Mouse (Mus musculus): Measurements from ENCODE around the gene Lamc3. TPM values are rescaled to one million over a fixed set of nuclear protein-coding genes. Genes with fewer than 3 reads are reported as not detected.

Gene Lamc3
- polyA plus RNA-seq, 1 experiment: 0.02 TPM

DNA sequence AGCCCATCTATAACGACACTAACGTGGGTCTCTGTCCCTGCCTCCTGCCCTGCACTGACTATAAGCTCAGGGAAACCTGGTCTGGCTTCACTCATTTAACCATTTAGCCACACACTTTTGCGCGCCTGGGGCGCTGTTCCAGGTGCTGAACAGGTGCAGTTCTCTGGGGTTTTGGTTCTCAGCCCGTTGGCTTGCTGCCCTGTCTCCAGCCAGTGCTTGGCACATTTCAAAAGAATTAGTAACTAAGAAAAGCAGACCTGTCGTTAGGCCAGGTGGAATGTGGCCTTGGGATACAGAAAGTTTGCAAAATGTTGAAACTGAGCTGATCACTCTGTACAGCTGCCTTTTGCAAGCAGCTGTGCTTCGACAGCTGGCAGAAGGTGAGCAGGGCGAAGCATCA lies 37.7 kb downstream of the Lamc3 start:
- peaks cover 51% of the 10 kb centered on the region for H3K27me3 ChIP-seq (ENCODE audit: control insufficient read depth, insufficient read depth, insufficient read length)
- no peak overlapping the region for H3ac ChIP-seq (ENCODE audit: control insufficient read depth, insufficient read length, low read depth)
- no peak overlapping the region for H3K4me3 ChIP-seq (ENCODE audit: insufficient read depth, poor library complexity, severe bottlenecking)
- TF ChIP-seq FOSL1 (IDR thresholded peaks at IDR 0.05; ENCODE audit: insufficient read depth, low read length, poor library complexity, severe bottlenecking) (no peak), MYOD1 (IDR thresholded peaks at IDR 0.05; ENCODE audit: control insufficient read depth, insufficient read length, low read depth) (no peak), CTCF (IDR thresholded peaks at IDR 0.05; ENCODE audit: control insufficient read depth, insufficient read depth, insufficient read length) (no peak), MYOG (IDR thresholded peaks at IDR 0.05; ENCODE audit: control insufficient read depth, extremely low read depth, insufficient read length) (no peak), MAX (IDR thresholded peaks at IDR 0.05) (no peak), CEBPB (IDR thresholded peaks at IDR 0.05; ENCODE audit: low read depth) (no peak), USF1 (IDR thresholded peaks at IDR 0.05; ENCODE audit: low read depth) (no peak)
- no peaks in the 10 kb centered on the region for H3K79me2 ChIP-seq (ENCODE audit: control insufficient read depth, insufficient read depth)
- H3K36me3 ChIP-seq (ENCODE audit: control insufficient read depth, insufficient read depth): no peaks in the 10 kb centered on the region
- H3K79me3 ChIP-seq (ENCODE audit: low read depth): no peaks in the 10 kb centered on the region

GRCm38 (mm10) chr2:31925936-31926335 lies 38.8 kb downstream of the Lamc3 start:
- Histone ChIP-seq H3K27me3 (ENCODE audit: control insufficient read depth, insufficient read depth, insufficient read length) (peaks cover 42% of the 10 kb centered on the region), H3ac (ENCODE audit: control insufficient read depth, insufficient read length, low read depth) (no peak overlapping the region), H3K79me2 (ENCODE audit: control insufficient read depth, insufficient read depth) (no peaks in the 10 kb centered on the region), H3K36me3 (ENCODE audit: control insufficient read depth, insufficient read depth) (no peaks in the 10 kb centered on the region), H3K4me3 (ENCODE audit: insufficient read depth, poor library complexity, severe bottlenecking) (no peak overlapping the region), H3K79me3 (ENCODE audit: low read depth) (no peaks in the 10 kb centered on the region)
- TF ChIP-seq MYOG (IDR thresholded peaks at IDR 0.05; ENCODE audit: control insufficient read depth, extremely low read depth, insufficient read length) (no peak), USF1 (IDR thresholded peaks at IDR 0.05; ENCODE audit: low read depth) (no peak), CEBPB (IDR thresholded peaks at IDR 0.05; ENCODE audit: low read depth) (no peak), CTCF (IDR thresholded peaks at IDR 0.05; ENCODE audit: control insufficient read depth, insufficient read depth, insufficient read length) (no peak), MAX (IDR thresholded peaks at IDR 0.05) (no peak), FOSL1 (IDR thresholded peaks at IDR 0.05; ENCODE audit: insufficient read depth, low read length, poor library complexity, severe bottlenecking) (no peak), MYOD1 (IDR thresholded peaks at IDR 0.05; ENCODE audit: control insufficient read depth, insufficient read length, low read depth) (no peak)

DNA sequence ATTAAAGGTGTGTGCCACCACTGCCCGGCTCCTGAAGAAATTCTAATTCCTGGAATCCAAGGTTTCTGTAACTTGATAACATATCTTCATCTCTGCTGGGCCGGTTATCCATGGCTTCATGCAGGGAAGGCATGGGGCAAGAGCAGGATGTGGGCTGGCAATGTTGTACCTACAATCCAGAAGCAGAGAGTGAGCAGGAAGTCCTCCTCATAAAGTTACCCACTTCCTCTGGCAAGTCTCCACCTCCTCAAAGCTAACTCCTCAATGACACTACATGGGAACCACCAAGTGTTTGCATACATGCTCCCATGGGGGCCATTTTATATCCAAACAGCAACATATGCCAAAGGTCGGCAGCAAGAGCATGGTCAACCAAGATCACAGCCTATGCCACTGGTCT lies 42.6 kb downstream of the Lamc3 start:
- no peak overlapping the region for H3ac ChIP-seq (ENCODE audit: control insufficient read depth, insufficient read length, low read depth)
- H3K79me3 ChIP-seq (ENCODE audit: low read depth): no peaks in the 10 kb centered on the region
- no peak for TF ChIP-seq USF1 (IDR thresholded peaks at IDR 0.05; ENCODE audit: low read depth)
- TF ChIP-seq CTCF (IDR thresholded peaks at IDR 0.05; ENCODE audit: control insufficient read depth, insufficient read depth, insufficient read length): no peak
- no peak for TF ChIP-seq MAX (IDR thresholded peaks at IDR 0.05)
- TF ChIP-seq MYOD1 (IDR thresholded peaks at IDR 0.05; ENCODE audit: control insufficient read depth, insufficient read length, low read depth): no peak
- no peak for TF ChIP-seq MYOG (IDR thresholded peaks at IDR 0.05; ENCODE audit: control insufficient read depth, extremely low read depth, insufficient read length)
- TF ChIP-seq FOSL1 (IDR thresholded peaks at IDR 0.05; ENCODE audit: insufficient read depth, low read length, poor library complexity, severe bottlenecking): no peak
- no peak for TF ChIP-seq CEBPB (IDR thresholded peaks at IDR 0.05; ENCODE audit: low read depth)
- H3K36me3 ChIP-seq (ENCODE audit: control insufficient read depth, insufficient read depth): no peaks in the 10 kb centered on the region
- no peak overlapping the region for H3K4me3 ChIP-seq (ENCODE audit: insufficient read depth, poor library complexity, severe bottlenecking)
- H3K27me3 ChIP-seq (ENCODE audit: control insufficient read depth, insufficient read depth, insufficient read length): peaks cover 5% of the 10 kb centered on the region
- H3K79me2 ChIP-seq (ENCODE audit: control insufficient read depth, insufficient read depth): no peaks in the 10 kb centered on the region

DNA sequence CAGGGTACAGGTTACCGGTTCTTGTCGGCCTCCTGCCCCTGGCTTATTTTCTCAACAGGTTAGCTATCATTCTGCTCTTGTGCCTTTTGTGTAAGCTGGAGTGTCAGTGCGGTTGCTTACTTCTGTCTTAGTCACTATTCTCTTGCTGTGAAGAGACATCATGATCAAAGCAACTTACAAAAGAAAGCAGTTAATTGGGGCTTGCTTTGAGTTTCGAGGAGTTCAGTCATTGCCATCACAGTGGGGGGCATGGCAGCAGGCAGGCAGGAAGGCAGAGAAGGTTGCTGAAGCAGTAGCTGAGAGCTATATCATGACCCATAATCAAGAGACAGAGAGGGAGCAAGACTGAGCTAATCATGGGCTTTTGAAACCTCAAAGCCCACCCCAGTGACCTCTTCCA lies 47.5 kb downstream of the Lamc3 start:
- TF ChIP-seq USF1 (IDR thresholded peaks at IDR 0.05; ENCODE audit: low read depth): no peak
- no peak for TF ChIP-seq MYOD1 (IDR thresholded peaks at IDR 0.05; ENCODE audit: control insufficient read depth, insufficient read length, low read depth)
- no peak for TF ChIP-seq MYOG (IDR thresholded peaks at IDR 0.05; ENCODE audit: control insufficient read depth, extremely low read depth, insufficient read length)
- TF ChIP-seq MAX (IDR thresholded peaks at IDR 0.05): no peak
- no peak for TF ChIP-seq CEBPB (IDR thresholded peaks at IDR 0.05; ENCODE audit: low read depth)
- no peak for TF ChIP-seq FOSL1 (IDR thresholded peaks at IDR 0.05; ENCODE audit: insufficient read depth, low read length, poor library complexity, severe bottlenecking)
- no peak for TF ChIP-seq CTCF (IDR thresholded peaks at IDR 0.05; ENCODE audit: control insufficient read depth, insufficient read depth, insufficient read length)
- no peaks in the 10 kb centered on the region for H3K36me3 ChIP-seq (ENCODE audit: control insufficient read depth, insufficient read depth)
- no peak overlapping the region for H3ac ChIP-seq (ENCODE audit: control insufficient read depth, insufficient read length, low read depth)
- H3K4me3 ChIP-seq (ENCODE audit: insufficient read depth, poor library complexity, severe bottlenecking): no peak overlapping the region
- no peaks in the 10 kb centered on the region for H3K79me3 ChIP-seq (ENCODE audit: low read depth)
- H3K27me3 ChIP-seq (ENCODE audit: control insufficient read depth, insufficient read depth, insufficient read length): no peaks in the 10 kb centered on the region
- H3K79me2 ChIP-seq (ENCODE audit: control insufficient read depth, insufficient read depth): no peaks in the 10 kb centered on the region

DNA sequence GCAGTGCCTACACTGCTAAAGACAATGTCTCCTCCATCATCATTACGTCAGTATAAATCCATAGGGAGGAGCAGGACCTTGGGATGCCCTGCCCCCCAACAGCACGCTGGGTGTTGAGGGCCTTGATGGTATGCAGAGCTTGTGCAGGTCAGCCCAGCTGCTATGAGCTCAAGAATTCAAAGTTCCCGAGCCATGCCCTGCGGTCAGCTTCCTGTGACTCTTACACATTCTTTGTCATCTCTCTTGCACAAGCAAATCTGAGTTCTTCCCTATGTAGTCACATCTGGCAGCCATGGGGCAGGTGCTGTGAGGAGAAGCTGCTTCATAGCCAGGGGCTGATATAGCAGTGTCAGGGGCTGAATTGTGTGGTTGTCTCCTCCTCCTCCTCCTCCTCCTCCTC lies 48.0 kb downstream of the Lamc3 start:
- TF ChIP-seq CTCF (IDR thresholded peaks at IDR 0.05; ENCODE audit: control insufficient read depth, insufficient read depth, insufficient read length) (no peak), MAX (IDR thresholded peaks at IDR 0.05) (peak; percentile 91), FOSL1 (IDR thresholded peaks at IDR 0.05; ENCODE audit: insufficient read depth, low read length, poor library complexity, severe bottlenecking) (no peak), CEBPB (IDR thresholded peaks at IDR 0.05; ENCODE audit: low read depth) (peak; percentile 98), MYOD1 (IDR thresholded peaks at IDR 0.05; ENCODE audit: control insufficient read depth, insufficient read length, low read depth) (peak; percentile 83), USF1 (IDR thresholded peaks at IDR 0.05; ENCODE audit: low read depth) (no peak), MYOG (IDR thresholded peaks at IDR 0.05; ENCODE audit: control insufficient read depth, extremely low read depth, insufficient read length) (no peak)
- Histone ChIP-seq H3ac (ENCODE audit: control insufficient read depth, insufficient read length, low read depth) (no peak overlapping the region), H3K27me3 (ENCODE audit: control insufficient read depth, insufficient read depth, insufficient read length) (no peaks in the 10 kb centered on the region), H3K79me3 (ENCODE audit: low read depth) (no peaks in the 10 kb centered on the region), H3K4me3 (ENCODE audit: insufficient read depth, poor library complexity, severe bottlenecking) (no peak overlapping the region), H3K79me2 (ENCODE audit: control insufficient read depth, insufficient read depth) (no peaks in the 10 kb centered on the region), H3K36me3 (ENCODE audit: control insufficient read depth, insufficient read depth) (no peaks in the 10 kb centered on the region)

GRCm38 (mm10) chr2:31938298-31938697 lies 51.2 kb downstream of the Lamc3 start:
- TF ChIP-seq CEBPB (IDR thresholded peaks at IDR 0.05; ENCODE audit: low read depth): no peak
- TF ChIP-seq MYOD1 (IDR thresholded peaks at IDR 0.05; ENCODE audit: control insufficient read depth, insufficient read length, low read depth): no peak
- TF ChIP-seq MAX (IDR thresholded peaks at IDR 0.05): no peak
- TF ChIP-seq USF1 (IDR thresholded peaks at IDR 0.05; ENCODE audit: low read depth): no peak
- TF ChIP-seq MYOG (IDR thresholded peaks at IDR 0.05; ENCODE audit: control insufficient read depth, extremely low read depth, insufficient read length): no peak
- no peak for TF ChIP-seq CTCF (IDR thresholded peaks at IDR 0.05; ENCODE audit: control insufficient read depth, insufficient read depth, insufficient read length)
- no peaks in the 10 kb centered on the region for H3K27me3 ChIP-seq (ENCODE audit: control insufficient read depth, insufficient read depth, insufficient read length)
- H3K79me2 ChIP-seq (ENCODE audit: control insufficient read depth, insufficient read depth): no peaks in the 10 kb centered on the region
- H3K4me3 ChIP-seq (ENCODE audit: insufficient read depth, poor library complexity, severe bottlenecking): no peak overlapping the region
- H3K36me3 ChIP-seq (ENCODE audit: control insufficient read depth, insufficient read depth): no peaks in the 10 kb centered on the region
- H3ac ChIP-seq (ENCODE audit: control insufficient read depth, insufficient read length, low read depth): no peak overlapping the region
- H3K79me3 ChIP-seq (ENCODE audit: low read depth): no peaks in the 10 kb centered on the region

All from C2C12 (cell line).